Comparison of ENCODE assay signal across 23 mouse cellular contexts in the genomic region with DNA sequence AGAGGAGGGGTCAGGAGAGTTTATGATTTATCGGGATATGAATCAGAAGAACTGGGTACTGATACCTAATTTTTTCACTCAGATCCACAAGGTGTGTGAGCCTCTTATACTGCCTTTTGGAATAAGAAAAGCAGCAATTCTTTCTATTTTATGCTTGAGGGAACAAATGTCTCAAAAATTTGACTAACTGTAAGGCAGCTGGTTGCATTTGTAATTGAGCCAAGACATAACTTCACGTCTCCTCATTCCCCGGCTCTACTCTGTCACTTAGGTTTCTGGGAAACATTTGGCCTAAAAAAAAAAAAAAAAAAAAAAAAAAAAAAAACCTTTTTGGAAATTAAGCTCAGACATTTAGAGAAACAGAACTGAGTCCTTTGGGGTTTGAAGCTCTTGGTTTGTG. TPM values are rescaled to one million over a fixed set of nuclear protein-coding genes. Genes with fewer than 3 reads are reported as not detected.
DNase-seq lines count a peak whose midpoint lies in the region; ATAC-seq and TF ChIP-seq lines count a peak whose summit lies in the region.
"Had no signal": no experiment of that assay in that cellular context is flagged by ENCODE, and none has a peak within 500 bp of the region (broad histone marks: within the 10 kb centered on the region; RNA-seq: fewer than 3 reads in every experiment).

No protein-coding gene starts in this region.

- DNase-seq in kidney, postnatal 0 days (ENCODE audit: low spot score): peak; percentile 22
- no peak for DNase-seq in kidney, postnatal 4 days
- peak; percentile 70 for DNase-seq in brain, adult 2 months (ENCODE audit: low read depth, low spot score)
- DNase-seq: adrenal gland, adult 2 months; adrenal gland, postnatal 36 days; cerebellum, adult 18-20 months; cerebellum, postnatal 10 days; heart, postnatal 14 days; kidney, adult 18-20 months; liver, embryonic 13.5 days; lung, adult 18-20 months; lung, postnatal 14 days; midbrain, embryonic 14.5 days had no signal

- H3K27ac ChIP-seq in forebrain, embryonic 15.5 days (replicated peaks): peak overlapping the region; percentile 64
- no peak overlapping the region for H3K27ac ChIP-seq in forebrain, embryonic 12.5 days
- no peak overlapping the region for H3K27ac ChIP-seq in kidney, postnatal 0 days
- H3K27ac ChIP-seq in ES-Bruce4 (ENCODE audit: insufficient read depth, low read length): peak overlapping the region; percentile 72; the same call in 1 of the 2 replicates
- no peak overlapping the region for H3K27ac ChIP-seq in hindbrain, embryonic 16.5 days (ENCODE audit: low read depth, low read length)
- H3K27ac ChIP-seq: embryonic facial prominence, embryonic 15.5 days; hindbrain, embryonic 10.5 days; hindbrain, embryonic 15.5 days; kidney, embryonic 15.5 days; limb, embryonic 15.5 days; liver, embryonic 13.5 days had no signal

- H3K36me3 ChIP-seq in forebrain, embryonic 15.5 days: no peaks in the 10 kb centered on the region
- H3K36me3 ChIP-seq in forebrain, embryonic 12.5 days (replicated peaks): no peaks in the 10 kb centered on the region
- H3K36me3 ChIP-seq in kidney, postnatal 0 days (ENCODE audit: insufficient read depth, low read length): no peaks in the 10 kb centered on the region
- no peaks in the 10 kb centered on the region for H3K36me3 ChIP-seq in ES-Bruce4 (ENCODE audit: control insufficient read depth, insufficient read depth, low read length, poor library complexity, severe bottlenecking)
- H3K36me3 ChIP-seq in hindbrain, embryonic 16.5 days (ENCODE audit: control insufficient read depth, insufficient read depth, low read length): no peaks in the 10 kb centered on the region
- H3K36me3 ChIP-seq: embryonic facial prominence, embryonic 15.5 days; hindbrain, embryonic 10.5 days; hindbrain, embryonic 15.5 days; kidney, embryonic 15.5 days; limb, embryonic 15.5 days; liver, embryonic 13.5 days had no signal

- 0 out of 2 replicates have a peak, but pooled peaks have one; percentile 43 for ATAC-seq in forebrain, embryonic 15.5 days (replicated peaks)
- ATAC-seq in forebrain, embryonic 12.5 days (ENCODE audit: low FRiP score): no peak
- no peak for ATAC-seq in kidney, postnatal 0 days (replicated peaks; ENCODE audit: low FRiP score, low read depth)
- no peak for ATAC-seq in hindbrain, embryonic 16.5 days
- ATAC-seq: activated CD4-positive, CD25-positive, alpha-beta regulatory T cell, adult 4 months had no signal

- H3K4me2 ChIP-seq in forebrain, embryonic 15.5 days (replicated peaks): no peak overlapping the region
- H3K4me2 ChIP-seq in forebrain, embryonic 12.5 days: no peak overlapping the region
- H3K4me2 ChIP-seq in kidney, postnatal 0 days (ENCODE audit: low read length): no peak overlapping the region
- H3K4me2 ChIP-seq in hindbrain, embryonic 16.5 days (ENCODE audit: low read length): no peak overlapping the region
- H3K4me2 ChIP-seq: embryonic facial prominence, embryonic 15.5 days; hindbrain, embryonic 15.5 days; kidney, embryonic 15.5 days; limb, embryonic 15.5 days; liver, embryonic 13.5 days had no signal

- H3K4me3 ChIP-seq in forebrain, embryonic 15.5 days: no peak overlapping the region
- H3K4me3 ChIP-seq in forebrain, embryonic 12.5 days (replicated peaks): no peak overlapping the region
- H3K4me3 ChIP-seq in kidney, postnatal 0 days (replicated peaks; ENCODE audit: low read depth, low read length): no peak overlapping the region
- no peak overlapping the region for H3K4me3 ChIP-seq in ES-Bruce4 (ENCODE audit: low read depth, low read length)
- no peak overlapping the region for H3K4me3 ChIP-seq in hindbrain, embryonic 16.5 days (ENCODE audit: low read length)
- H3K4me3 ChIP-seq: embryonic facial prominence, embryonic 15.5 days; hindbrain, embryonic 10.5 days; hindbrain, embryonic 15.5 days; kidney, embryonic 15.5 days; limb, embryonic 15.5 days; liver, embryonic 13.5 days had no signal

- 65% methylated on average over 3 of the region's 3 CpGs for WGBS in forebrain, embryonic 15.5 days
- 93% methylated on average over 3 of the region's 3 CpGs for WGBS in forebrain, embryonic 12.5 days
- 72% methylated on average over 3 of the region's 3 CpGs for WGBS in kidney, postnatal 0 days
- WGBS in hindbrain, embryonic 16.5 days: 72% methylated on average over 3 of the region's 3 CpGs

- TF ChIP-seq CTCF in kidney, postnatal 0 days (IDR thresholded peaks at IDR 0.05; ENCODE audit: low read depth): no peak
- TF ChIP-seq CTCF in ES-Bruce4 (IDR thresholded peaks at IDR 0.05; ENCODE audit: low read depth, low read length): no peak

- H3K4me1 ChIP-seq in forebrain, embryonic 15.5 days: peaks cover 9% of the 10 kb centered on the region; the same call in 1 of the 2 replicates
- peaks cover 10% of the 10 kb centered on the region; the same call in 1 of the 2 replicates for H3K4me1 ChIP-seq in forebrain, embryonic 12.5 days
- H3K4me1 ChIP-seq in kidney, postnatal 0 days (replicated peaks; ENCODE audit: insufficient read depth, low read length): no peaks in the 10 kb centered on the region
- H3K4me1 ChIP-seq in ES-Bruce4 (ENCODE audit: control insufficient read depth, insufficient read depth, low read length): peaks cover 8% of the 10 kb centered on the region
- no peaks in the 10 kb centered on the region for H3K4me1 ChIP-seq in hindbrain, embryonic 16.5 days (ENCODE audit: control insufficient read depth, insufficient read depth, low read depth, low read length)
- H3K4me1 ChIP-seq: embryonic facial prominence, embryonic 15.5 days; hindbrain, embryonic 15.5 days; kidney, embryonic 15.5 days; limb, embryonic 15.5 days; liver, embryonic 13.5 days had no signal

- no peaks in the 10 kb centered on the region for H3K9me3 ChIP-seq in forebrain, embryonic 15.5 days
- no peaks in the 10 kb centered on the region for H3K9me3 ChIP-seq in forebrain, embryonic 12.5 days
- H3K9me3 ChIP-seq in kidney, postnatal 0 days (replicated peaks; ENCODE audit: low read length): no peaks in the 10 kb centered on the region
- no peaks in the 10 kb centered on the region for H3K9me3 ChIP-seq in ES-Bruce4 (replicated peaks; ENCODE audit: control insufficient read depth, insufficient read depth, low read length, poor library complexity, severe bottlenecking)
- no peaks in the 10 kb centered on the region for H3K9me3 ChIP-seq in hindbrain, embryonic 16.5 days (ENCODE audit: control insufficient read depth, low read length)
- H3K9me3 ChIP-seq: embryonic facial prominence, embryonic 15.5 days; hindbrain, embryonic 10.5 days; hindbrain, embryonic 15.5 days; kidney, embryonic 15.5 days; limb, embryonic 15.5 days; liver, embryonic 13.5 days had no signal

- no peak for TF ChIP-seq EP300 in ES-Bruce4 (IDR thresholded peaks at IDR 0.05; ENCODE audit: insufficient read depth, low read depth, low read length)

- H3K27me3 ChIP-seq in forebrain, embryonic 15.5 days: no peaks in the 10 kb centered on the region
- no peaks in the 10 kb centered on the region for H3K27me3 ChIP-seq in forebrain, embryonic 12.5 days
- no peaks in the 10 kb centered on the region for H3K27me3 ChIP-seq in kidney, postnatal 0 days (ENCODE audit: insufficient read depth, low read length)
- H3K27me3 ChIP-seq in ES-Bruce4 (ENCODE audit: control insufficient read depth, insufficient read depth, low read length, poor library complexity, severe bottlenecking): no peaks in the 10 kb centered on the region
- no peaks in the 10 kb centered on the region for H3K27me3 ChIP-seq in hindbrain, embryonic 16.5 days (replicated peaks; ENCODE audit: control insufficient read depth, insufficient read depth, low read length)
- H3K27me3 ChIP-seq: embryonic facial prominence, embryonic 15.5 days; hindbrain, embryonic 15.5 days; kidney, embryonic 15.5 days; limb, embryonic 15.5 days; liver, embryonic 13.5 days had no signal

- H3K9ac ChIP-seq in forebrain, embryonic 15.5 days (replicated peaks): no peak overlapping the region
- no peak overlapping the region for H3K9ac ChIP-seq in forebrain, embryonic 12.5 days
- no peak overlapping the region for H3K9ac ChIP-seq in kidney, postnatal 0 days (ENCODE audit: low read depth, low read length)
- 0 out of 2 replicates have a peak overlapping the region, but pooled peaks have one; percentile 29 for H3K9ac ChIP-seq in ES-Bruce4 (ENCODE audit: low read depth, poor library complexity, severe bottlenecking)
- no peak overlapping the region for H3K9ac ChIP-seq in hindbrain, embryonic 16.5 days (ENCODE audit: low read depth, low read length)
- H3K9ac ChIP-seq: embryonic facial prominence, embryonic 15.5 days; hindbrain, embryonic 15.5 days; kidney, embryonic 15.5 days; limb, embryonic 15.5 days; liver, embryonic 13.5 days had no signal

- no peak for TF ChIP-seq POLR2A in ES-Bruce4 (IDR thresholded peaks at IDR 0.05; ENCODE audit: insufficient read depth, low read length)

RNA-seq across cellular contexts. Expression of gene Rab29, which starts 19.6 kb away (rescaled TPM):
- 8.0 and 8.6 TPM in 2 replicates for polyA plus RNA-seq in forebrain, embryonic 15.5 days (2015; fragmentation: Nextera tagmentation; extraction: Ambion mirVana)
- polyA plus RNA-seq in forebrain, embryonic 12.5 days (2016; fragmentation: Nextera tagmentation; extraction: Ambion mirVana): 9.7 and 10.7 TPM in 2 replicates
- polyA plus RNA-seq in kidney, postnatal 0 days (2015; fragmentation: Nextera tagmentation; extraction: Ambion mirVana): 23.4 and 26.7 TPM in 2 replicates
- 4.3 and 9.6 TPM in 2 replicates for polyA plus RNA-seq in ES-Bruce4 (2011; ENCODE audit: insufficient read depth, insufficient read length, low read depth, missing spikeins)
- polyA plus RNA-seq in hindbrain, embryonic 16.5 days (2015; fragmentation: Nextera tagmentation; extraction: Ambion mirVana): 8.6 and 9.3 TPM in 2 replicates

RNA-seq across cellular contexts. Expression of gene Nucks1, which starts 23.7 kb away (rescaled TPM):
- polyA plus RNA-seq in forebrain, embryonic 15.5 days (2015; fragmentation: Nextera tagmentation; extraction: Ambion mirVana): 62.9 and 63.2 TPM in 2 replicates
- polyA plus RNA-seq in forebrain, embryonic 12.5 days (2016; fragmentation: Nextera tagmentation; extraction: Ambion mirVana): 129 and 137 TPM in 2 replicates
- 55.2 and 59.9 TPM in 2 replicates for polyA plus RNA-seq in kidney, postnatal 0 days (2015; fragmentation: Nextera tagmentation; extraction: Ambion mirVana)
- polyA plus RNA-seq in ES-Bruce4 (2011; ENCODE audit: insufficient read depth, insufficient read length, low read depth, missing spikeins): 298 and 328 TPM in 2 replicates
- polyA plus RNA-seq in hindbrain, embryonic 16.5 days (2015; fragmentation: Nextera tagmentation; extraction: Ambion mirVana): 45.0 and 47.7 TPM in 2 replicates

RNA-seq across cellular contexts. Expression of gene Slc41a1, which starts 59.3 kb away (rescaled TPM):
- polyA plus RNA-seq in forebrain, embryonic 15.5 days (2015; fragmentation: Nextera tagmentation; extraction: Ambion mirVana): 14.2 and 16.0 TPM in 2 replicates
- polyA plus RNA-seq in forebrain, embryonic 12.5 days (2016; fragmentation: Nextera tagmentation; extraction: Ambion mirVana): 10.2 and 11.5 TPM in 2 replicates
- polyA plus RNA-seq in kidney, postnatal 0 days (2015; fragmentation: Nextera tagmentation; extraction: Ambion mirVana): 12.2 and 12.6 TPM in 2 replicates
- 14.4 and 16.3 TPM in 2 replicates for polyA plus RNA-seq in ES-Bruce4 (2011; ENCODE audit: insufficient read depth, insufficient read length, low read depth, missing spikeins)
- polyA plus RNA-seq in hindbrain, embryonic 16.5 days (2015; fragmentation: Nextera tagmentation; extraction: Ambion mirVana): 20.1 and 23.4 TPM in 2 replicates

Comparison
In these comparisons a context has a peak if more than half of its experiments do, and no peak if none do; other contexts are left out.
1. H3K27ac ChIP-seq: peak in forebrain, embryonic 15.5 days (single experiment) and ES-Bruce4 (single experiment); none in forebrain, embryonic 12.5 days (single experiment), kidney, postnatal 0 days (single experiment) and hindbrain, embryonic 16.5 days (single experiment).
2. DNase-seq: peak in kidney, postnatal 0 days (single experiment) and brain, adult 2 months (single experiment); none in kidney, postnatal 4 days (0 of 2).